Mouse (Mus musculus) midbrain, embryonic 13.5 days (tissue): ENCODE data around the gene Zfp771. TPM values are rescaled to one million over a fixed set of nuclear protein-coding genes. Genes with fewer than 3 reads are reported as not detected.

Source experiments
- ATAC-seq: fragments of 200-750 bp; cut with Nextera tagmentation; 2 replicates; pipeline ENCODE4 v1.8.0; 2017; ENCODE audit warnings: mild to moderate bottlenecking, moderate TSS enrichment, moderate library complexity
- H3K27ac ChIP-seq: fragments of 300-500 bp; sonication (generic); 2 replicates; pipeline ENCODE4 v1.5.1; 2015; ENCODE audit warnings: inconsistent platforms, mild to moderate bottlenecking, moderate library complexity
- H3K27me3 ChIP-seq: fragments of 300-500 bp; sonication (generic); 2 replicates; pipeline ENCODE4 v1.6.1; 2015; ENCODE audit warnings: mild to moderate bottlenecking, inconsistent platforms
- H3K36me3 ChIP-seq: fragments of 300-500 bp; sonication (generic); 2 replicates; pipeline ENCODE4 v1.6.1; 2015; ENCODE audit warnings: mild to moderate bottlenecking, inconsistent platforms
- H3K4me1 ChIP-seq: fragments of 300-500 bp; sonication (generic); replicated peaks from 2 replicates; pipeline ENCODE4 v1.6.1; 2015; ENCODE audit warnings: inconsistent platforms
- H3K4me2 ChIP-seq: fragments of 300-500 bp; sonication (generic); replicated peaks from 2 replicates; pipeline ENCODE4 v1.6.1; 2015; ENCODE audit warnings: moderate library complexity, mild to moderate bottlenecking, inconsistent platforms
- H3K4me3 ChIP-seq: fragments of 300-500 bp; sonication (generic); replicated peaks from 2 replicates; pipeline ENCODE4 v1.5.1; 2015; ENCODE audit warnings: mild to moderate bottlenecking, inconsistent platforms
- H3K9ac ChIP-seq: fragments of 300-500 bp; sonication (generic); replicated peaks from 2 replicates; pipeline ENCODE4 v1.6.1; 2015; ENCODE audit warnings: mild to moderate bottlenecking, inconsistent platforms
- H3K9me3 ChIP-seq: fragments of 300-500 bp; sonication (generic); 2 replicates; pipeline ENCODE4 v1.6.1; 2016; ENCODE audit warnings: mild to moderate bottlenecking, inconsistent platforms
- WGBS: fragments of 180-500 bp; shearing (Covaris S2); methylation state at CpG from one replicate; pipeline ENCODE4 v1.1.7; 2015; 5-methylcytosine and 5-hydroxymethylcytosine counted together
- polyA plus RNA-seq: library from polyadenylated mRNA; unstranded; fragments of >200 nt; fragmentation: Nextera tagmentation; extraction: Ambion mirVana; gene quantifications from 2 replicates; pipeline ENCODE4 v1.2.1, GENCODE M21; 2015

Zfp771 gene
- polyA plus RNA-seq, result 50.5 and 59.7 TPM in 2 replicates

DNA sequence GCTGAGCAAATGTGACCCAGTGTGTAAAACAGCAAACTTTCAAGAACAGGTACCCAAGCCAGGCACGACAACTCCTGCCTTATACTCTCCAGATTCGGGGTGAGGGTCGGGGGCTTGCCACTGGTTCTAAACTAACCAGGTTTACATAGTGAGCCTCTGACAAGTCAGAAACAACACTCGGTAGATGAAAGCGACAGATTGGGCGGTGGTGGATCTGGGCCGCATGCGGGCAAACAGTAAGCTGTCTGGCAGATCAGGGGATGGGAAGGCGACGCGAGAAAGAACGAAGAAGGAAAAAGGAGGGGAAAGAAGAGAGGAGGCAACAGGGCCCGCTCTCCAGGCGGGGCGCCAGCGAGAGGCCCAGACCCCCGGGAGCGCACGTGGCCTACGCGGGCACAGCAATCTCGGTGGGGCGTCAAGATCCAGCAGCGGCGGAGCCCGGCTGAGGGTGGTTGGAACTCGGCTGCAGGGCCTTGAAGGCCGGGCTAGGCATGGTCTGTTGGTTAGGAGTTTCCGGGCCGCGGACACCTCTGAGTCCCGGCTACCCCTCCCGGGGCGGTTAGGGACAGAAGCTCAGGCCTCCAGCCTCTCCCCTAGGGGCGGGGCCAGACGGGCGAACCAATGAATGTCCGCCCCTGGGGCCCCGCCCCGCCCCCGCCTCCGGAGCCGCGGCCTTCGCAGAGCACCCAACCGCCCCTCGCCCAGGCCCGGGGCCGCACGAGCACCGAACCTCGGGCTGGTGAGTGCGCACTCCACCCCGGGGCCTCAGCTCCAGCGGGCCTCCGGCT lies at the start of gene Zfp771:
Gene Zfp771 (plus strand): TSS at position 405 of the 788 bp plus-strand sequence.
- Histone ChIP-seq H3K27ac (peak within 1 kb of the TSS; percentile 81), H3K9me3 (no peaks in the 10 kb centered on the region), H3K4me3 (peak within 1 kb of the TSS; percentile 74), H3K36me3 (peaks cover 19% of the 10 kb centered on the region), H3K4me1 (peaks cover 28% of the 10 kb centered on the region), H3K9ac (peak within 1 kb of the TSS; percentile 87), H3K27me3 (no peaks in the 10 kb centered on the region), H3K4me2 (peak within 1 kb of the TSS; percentile 74)
- ATAC-seq, result peak; percentile 96
- WGBS, result under 1% methylated on average over 56 of the region's 56 CpGs

DNA sequence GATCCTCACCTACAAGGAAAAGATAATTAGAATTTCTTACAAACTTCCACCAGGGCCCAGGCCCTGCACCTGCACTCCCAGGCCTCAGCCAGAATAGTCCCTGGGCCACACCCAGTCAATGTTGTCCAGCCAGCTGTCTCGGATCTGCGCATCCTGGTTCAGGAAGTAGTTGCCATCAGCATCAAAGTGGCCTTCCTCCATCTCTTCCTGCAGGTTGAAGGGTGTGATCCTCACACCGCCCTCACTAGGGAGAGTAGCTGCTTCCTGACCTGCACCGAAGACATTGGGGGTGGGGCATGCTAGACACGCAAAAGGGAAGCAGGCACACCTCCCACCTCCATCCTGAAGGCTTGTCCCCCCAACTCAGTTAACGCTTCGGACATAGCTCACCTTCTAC lies 49.4 kb upstream of the Zfp771 start:
- Histone ChIP-seq H3K36me3 (peaks cover 73% of the 10 kb centered on the region), H3K9ac (peak overlapping the region; percentile 83), H3K4me2 (peak overlapping the region; percentile 89), H3K9me3 (no peaks in the 10 kb centered on the region), H3K4me1 (peaks cover 33% of the 10 kb centered on the region), H3K27ac (no peak overlapping the region), H3K4me3 (peak overlapping the region; percentile 74), H3K27me3 (no peaks in the 10 kb centered on the region)
- WGBS, result 89% methylated on average over 7 of the region's 7 CpGs
- no peak for ATAC-seq

- H3K4me2 ChIP-seq, result peak within 1 kb of the TSS; percentile 89
- peak within 1 kb of the TSS; percentile 74 for H3K4me3 ChIP-seq
- H3K36me3 ChIP-seq, result peaks cover 80% of the 10 kb centered on the region
- peak within 1 kb of the TSS; percentile 83 for H3K9ac ChIP-seq
- WGBS, result under 1% methylated on average over 51 of the region's 51 CpGs
- H3K9me3 ChIP-seq, result no peaks in the 10 kb centered on the region
- H3K27me3 ChIP-seq, result no peaks in the 10 kb centered on the region
- ATAC-seq, result peak; percentile 97
- peak within 1 kb of the TSS; percentile 84 for H3K27ac ChIP-seq
- H3K4me1 ChIP-seq, result peaks cover 33% of the 10 kb centered on the region
Observed at GRCm38 (mm10) chr7:127195544-127196295, 48.4 kb upstream of the Zfp771 start, which contains the start of gene Cd2bp2. TSS of gene Cd2bp2 (minus strand) at chr7:127196050.

- 55% methylated on average over 11 of the region's 11 CpGs for WGBS
- 0 out of 2 replicates have a peak, but pooled peaks have one; percentile 0 for ATAC-seq
- Histone ChIP-seq H3K9me3 (no peaks in the 10 kb centered on the region), H3K27me3 (no peaks in the 10 kb centered on the region), H3K36me3 (peaks cover 81% of the 10 kb centered on the region), H3K4me3 (peak overlapping the region; percentile 74), H3K4me2 (peak overlapping the region; percentile 71), H3K9ac (peak overlapping the region; percentile 72), H3K4me1 (peaks cover 33% of the 10 kb centered on the region), H3K27ac (peak overlapping the region; percentile 78)
Observed at GRCm38 (mm10) chr7:127196484-127196883, 47.6 kb upstream of the Zfp771 start.

- no peak for ATAC-seq
- peak overlapping the region; percentile 98 for H3K9ac ChIP-seq
- H3K4me3 ChIP-seq, result peak overlapping the region; percentile 93
- H3K4me2 ChIP-seq, result peak overlapping the region; percentile 99
- peaks cover 24% of the 10 kb centered on the region for H3K36me3 ChIP-seq
- WGBS, result 71% methylated on average over 2 of the region's 2 CpGs
- H3K9me3 ChIP-seq, result 0 out of 2 replicates have a peak, but pooled peaks cover 2% of the 10 kb centered on the region
- no peaks in the 10 kb centered on the region for H3K27me3 ChIP-seq
- peaks cover 41% of the 10 kb centered on the region for H3K4me1 ChIP-seq
- no peak overlapping the region for H3K27ac ChIP-seq
Observed at GRCm38 (mm10) chr7:127206606-127207005, 37.5 kb upstream of the Zfp771 start.

- Histone ChIP-seq H3K27ac (peak overlapping the region; percentile 87), H3K36me3 (peaks cover 23% of the 10 kb centered on the region), H3K4me1 (peaks cover 41% of the 10 kb centered on the region), H3K4me3 (peak overlapping the region; percentile 93), H3K27me3 (no peaks in the 10 kb centered on the region), H3K9ac (peak overlapping the region; percentile 98), H3K9me3 (0 out of 2 replicates have a peak, but pooled peaks cover 2% of the 10 kb centered on the region), H3K4me2 (peak overlapping the region; percentile 99)
- 0% methylated on average over 52 of the region's 53 CpGs for WGBS
- ATAC-seq, result peak; percentile 17; the same call in 1 of the 2 replicates
Observed at GRCm38 (mm10) chr7:127207374-127208294, 36.4 kb upstream of the Zfp771 start.

DNA sequence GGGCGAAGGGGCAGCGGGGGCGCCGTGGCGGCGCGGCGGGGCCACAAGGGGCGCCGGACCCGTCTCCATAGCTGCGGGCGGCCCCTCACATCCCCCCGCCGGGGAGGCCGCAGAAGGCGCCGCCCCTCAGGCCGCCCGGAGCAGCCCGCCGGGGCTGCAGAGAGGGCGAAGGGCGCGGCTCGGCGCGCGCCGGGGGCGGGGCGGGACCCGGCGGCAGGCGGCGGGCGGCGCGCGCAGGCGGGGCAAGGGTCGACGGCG lies 35.9 kb upstream of the Zfp771 start, which contains the start of gene Tbc1d10b:
Gene Tbc1d10b (minus strand): TSS at position 174 of the 258 bp plus-strand sequence.
- peak within 1 kb of the TSS; percentile 87 for H3K27ac ChIP-seq
- ATAC-seq, result peak; percentile 21
- H3K9ac ChIP-seq, result peak within 1 kb of the TSS; percentile 98
- peaks cover 17% of the 10 kb centered on the region for H3K36me3 ChIP-seq
- 0% methylated on average over 25 of the region's 44 CpGs for WGBS
- H3K4me3 ChIP-seq, result peak within 1 kb of the TSS; percentile 93
- H3K4me1 ChIP-seq, result peaks cover 41% of the 10 kb centered on the region
- 0 out of 2 replicates have a peak, but pooled peaks cover 2% of the 10 kb centered on the region for H3K9me3 ChIP-seq
- no peaks in the 10 kb centered on the region for H3K27me3 ChIP-seq
- peak within 1 kb of the TSS; percentile 99 for H3K4me2 ChIP-seq

GRCm38 (mm10) chr7:127208553-127209438 lies 35.3 kb upstream of the Zfp771 start, which contains the start of gene Mylpf:
TSS of gene Mylpf (plus strand) at chr7:127208890.
- under 1% methylated on average over 44 of the region's 44 CpGs for WGBS
- Histone ChIP-seq H3K9ac (peak within 1 kb of the TSS; percentile 98), H3K27me3 (no peaks in the 10 kb centered on the region), H3K4me3 (peak within 1 kb of the TSS; percentile 93), H3K27ac (peak within 1 kb of the TSS; percentile 87), H3K4me2 (peak within 1 kb of the TSS; percentile 99), H3K9me3 (0 out of 2 replicates have a peak, but pooled peaks cover 2% of the 10 kb centered on the region), H3K4me1 (peaks cover 41% of the 10 kb centered on the region), H3K36me3 (peaks cover 11% of the 10 kb centered on the region; the same call in 1 of the 2 replicates)
- peak; percentile 97 for ATAC-seq

- 82% methylated on average over 5 of the region's 5 CpGs for WGBS
- Histone ChIP-seq H3K27me3 (0 out of 2 replicates have a peak, but pooled peaks cover 4% of the 10 kb centered on the region), H3K4me1 (peaks cover 35% of the 10 kb centered on the region), H3K4me2 (peak overlapping the region; percentile 57), H3K36me3 (0 out of 2 replicates have a peak, but pooled peaks cover 6% of the 10 kb centered on the region), H3K27ac (peak overlapping the region; percentile 85; the same call in 1 of the 2 replicates), H3K9me3 (0 out of 2 replicates have a peak, but pooled peaks cover 2% of the 10 kb centered on the region), H3K4me3 (0 out of 2 replicates have a peak overlapping the region, but pooled peaks have one; percentile 93), H3K9ac (no peak overlapping the region)
- ATAC-seq, result no peak
Observed at GRCm38 (mm10) chr7:127209851-127210250, 34.2 kb upstream of the Zfp771 start.

- Histone ChIP-seq H3K27me3 (0 out of 2 replicates have a peak, but pooled peaks cover 8% of the 10 kb centered on the region), H3K9me3 (0 out of 2 replicates have a peak, but pooled peaks cover 2% of the 10 kb centered on the region), H3K4me1 (peaks cover 34% of the 10 kb centered on the region), H3K9ac (no peak overlapping the region), H3K4me2 (no peak overlapping the region), H3K4me3 (no peak overlapping the region), H3K27ac (no peak overlapping the region), H3K36me3 (0 out of 2 replicates have a peak, but pooled peaks cover 2% of the 10 kb centered on the region)
- ATAC-seq, result no peak
- WGBS, result 98% methylated on average over 4 of the region's 4 CpGs
Observed at GRCm38 (mm10) chr7:127210266-127210665, 33.8 kb upstream of the Zfp771 start.
